Mouse (Mus musculus): ENCODE data around the gene Cxcr1.

The Cxcr1 gene

GRCm38 (mm10) chr1:74205881-74206280, 11.4 kb upstream of the Cxcr1 start:
- POLR2A ChIA-PET, result interaction anchor here in 2 of 4 experiments (0.6 to 3.1 kb wide), 18 partner anchors 8 to 215 kb away, joined by 3 to 11 read pairs (median 4); partner anchors contain the start of genes Arpc2 (in 2 of the 2), Aamp (in 1 of the 2), Catip (in 1 of the 2) and Cxcr1 (in 1 of the 2)

GRCm38 (mm10) chr1:74203457-74203856, 9.0 kb upstream of the Cxcr1 start:
- ChIA-PET POLR2A (interaction anchor here in 3 of 4 experiments (0.6 to 1.3 kb wide), 4 partner anchors 13 to 462 kb away, joined by 3 to 4 read pairs (median 3); no protein-coding TSS in a partner anchor), CTCF (interaction anchor here in 3 of 4 experiments (0.6 to 1.5 kb wide), 6 partner anchors 158 to 1353 kb away, joined by 3 to 5 read pairs (median 4); partner anchors contain the start of gene Catip (in 1 of the 3))

More at GRCm38 (mm10) chr1:74205881-74206280, 11.4 kb upstream of the Cxcr1 start:
- CTCF ChIA-PET, result interaction anchor here (0.5 to 3.7 kb wide), 34 partner anchors 9 to 1140 kb away, joined by 3 to 25 read pairs (median 4); partner anchors contain the start of genes Catip (in 4 of the 4), Aamp (in 2 of the 4) and Pnkd (in 2 of the 4)

- ChIA-PET CTCF (interaction anchor here in 1 of 4 experiments (0.5 to 0.9 kb wide), 2 partner anchors 102 to 299 kb away, joined by 3 to 5 read pairs; no protein-coding TSS in a partner anchor), POLR2A (interaction anchor here in 1 of 4 experiments (1.0 kb wide), 1 partner anchor 22 kb away, joined by 3 read pairs; no protein-coding TSS in a partner anchor)
Observed at GRCm38 (mm10) chr1:74201048-74201844, 6.8 kb upstream of the Cxcr1 start.

GRCm38 (mm10) chr1:74199046-74199445, 4.6 kb upstream of the Cxcr1 start:
- POLR2A ChIA-PET, result no interaction called here
- CTCF ChIA-PET, result interaction anchor here in 1 of 4 experiments (0.8 to 0.9 kb wide), 2 partner anchors 138 to 297 kb away, joined by 3 to 4 read pairs; no protein-coding TSS in a partner anchor

- ChIA-PET CTCF (interaction anchor here in 2 of 4 experiments (1.5 to 2.6 kb wide), 2 partner anchors 296 kb away, joined by 4 to 34 read pairs; no protein-coding TSS in a partner anchor), POLR2A (interaction anchor here in 3 of 4 experiments (0.6 to 1.4 kb wide), 7 partner anchors 8 to 188 kb away, joined by 3 to 9 read pairs (median 4); no protein-coding TSS in a partner anchor)
Observed at GRCm38 (mm10) chr1:74197726-74198470, 3.5 kb upstream of the Cxcr1 start.

GRCm38 (mm10) chr1:74196621-74197419, 2.4 kb upstream of the Cxcr1 start:
- ChIA-PET POLR2A (interaction anchor here in 2 of 4 experiments (0.7 to 2.0 kb wide), 9 partner anchors 9 to 222 kb away, joined by 3 to 6 read pairs (median 3); no protein-coding TSS in a partner anchor), CTCF (interaction anchor here (0.7 to 2.6 kb wide), 20 partner anchors 9 to 295 kb away, joined by 3 to 34 read pairs (median 5); partner anchors contain the start of genes Aamp (in 1 of the 4) and Pnkd (in 1 of the 4))

GRCm38 (mm10) chr1:74195961-74196360, 1.5 kb upstream of the Cxcr1 start:
- ChIA-PET POLR2A (interaction anchor here in 2 of 4 experiments (0.6 to 2.1 kb wide), 7 partner anchors 11 to 223 kb away, joined by 3 to 11 read pairs (median 5); no protein-coding TSS in a partner anchor), CTCF (interaction anchor here (0.5 to 2.6 kb wide), 48 partner anchors 8 to 294 kb away, joined by 3 to 34 read pairs (median 4); partner anchors contain the start of genes Aamp (in 1 of the 4), Catip (in 1 of the 4) and Pnkd (in 1 of the 4))

- ChIA-PET POLR2A (interaction anchor here in 1 of 4 experiments (1.3 kb wide), 1 partner anchor 8 kb away, joined by 3 read pairs; no protein-coding TSS in a partner anchor), CTCF (interaction anchor here in 1 of 4 experiments (0.6 kb wide), 1 partner anchor 507 kb away, joined by 4 read pairs; no protein-coding TSS in a partner anchor)
Observed at GRCm38 (mm10) chr1:74192711-74193110, 1.7 kb downstream of the Cxcr1 start.

GRCm38 (mm10) chr1:74190471-74190870, 4.0 kb downstream of the Cxcr1 start:
- CTCF ChIA-PET, result no interaction called here
- POLR2A ChIA-PET, result interaction anchor here in 1 of 4 experiments (0.7 kb wide), 1 partner anchor 13 kb away, joined by 3 read pairs; no protein-coding TSS in a partner anchor

GRCm38 (mm10) chr1:74183006-74183405, 11.4 kb downstream of the Cxcr1 start:
- POLR2A ChIA-PET, result interaction anchor here in 3 of 4 experiments (0.6 to 1.1 kb wide), 5 partner anchors 8 to 118 kb away, joined by 3 to 6 read pairs (median 4); no protein-coding TSS in a partner anchor
- CTCF ChIA-PET, result interaction anchor here in 3 of 4 experiments (0.6 to 1.3 kb wide), 20 partner anchors 12 to 1939 kb away, joined by 3 to 17 read pairs (median 4); partner anchors contain the start of gene Cxcr1 (in 1 of the 3)

- CTCF ChIA-PET, result interaction anchor here in 1 of 4 experiments (0.7 kb wide), 1 partner anchor 48 kb away, joined by 3 read pairs; no protein-coding TSS in a partner anchor
- POLR2A ChIA-PET, result no interaction called here
Observed at GRCm38 (mm10) chr1:74181462-74181861, 13.0 kb downstream of the Cxcr1 start.

- ChIA-PET POLR2A (interaction anchor here in 2 of 4 experiments (1.2 to 1.4 kb wide), 2 partner anchors 21 to 218 kb away, joined by 3 read pairs; no protein-coding TSS in a partner anchor), CTCF (interaction anchor here in 1 of 4 experiments (1.4 kb wide), 1 partner anchor 16 kb away, joined by 4 read pairs; no protein-coding TSS in a partner anchor)
Observed at GRCm38 (mm10) chr1:74179624-74180408, 14.6 kb downstream of the Cxcr1 start.

- ChIA-PET POLR2A (interaction anchor here in 1 of 4 experiments (1.2 to 1.4 kb wide), 2 partner anchors 18 to 22 kb away, joined by 3 read pairs; no protein-coding TSS in a partner anchor), CTCF (no interaction called here)
Observed at GRCm38 (mm10) chr1:74178618-74179017, 15.8 kb downstream of the Cxcr1 start.

GRCm38 (mm10) chr1:74175731-74176130, 18.7 kb downstream of the Cxcr1 start:
- ChIA-PET CTCF (interaction anchor here in 1 of 4 experiments (0.6 kb wide), 1 partner anchor 34 kb away, joined by 6 read pairs; no protein-coding TSS in a partner anchor), POLR2A (no interaction called here)

- POLR2A ChIA-PET, result no interaction called here
- CTCF ChIA-PET, result no interaction called here
Observed at GRCm38 (mm10) chr1:74172722-74173121, 21.7 kb downstream of the Cxcr1 start.

GRCm38 (mm10) chr1:74169721-74170120, 24.7 kb downstream of the Cxcr1 start:
- POLR2A ChIA-PET, result no interaction called here
- CTCF ChIA-PET, result no interaction called here
